Mouse (Mus musculus): ENCODE measurements around the gene Psmf1.

Gene Psmf1

DNA sequence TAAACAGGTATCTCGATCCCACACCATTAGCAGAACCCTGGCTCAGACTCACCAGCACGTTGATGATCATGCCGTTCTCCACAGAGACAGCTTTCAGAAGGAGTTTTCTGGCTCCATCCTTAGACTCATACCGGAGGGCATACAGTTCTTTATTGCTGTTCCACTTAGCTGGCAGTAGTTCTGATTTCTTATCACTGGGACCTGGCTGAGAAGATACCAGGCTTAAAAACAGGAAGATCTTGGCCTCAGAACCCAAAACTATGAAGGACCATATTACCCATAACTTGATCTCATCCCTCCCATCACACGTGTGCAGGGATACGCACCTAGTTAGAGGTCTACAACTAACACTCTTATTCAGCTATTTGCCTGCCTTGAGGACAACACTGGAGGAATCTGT, 8.6 kb downstream of the Psmf1 start:
- in situ Hi-C loops (cut with MboI, MseI): no loop called here

DNA sequence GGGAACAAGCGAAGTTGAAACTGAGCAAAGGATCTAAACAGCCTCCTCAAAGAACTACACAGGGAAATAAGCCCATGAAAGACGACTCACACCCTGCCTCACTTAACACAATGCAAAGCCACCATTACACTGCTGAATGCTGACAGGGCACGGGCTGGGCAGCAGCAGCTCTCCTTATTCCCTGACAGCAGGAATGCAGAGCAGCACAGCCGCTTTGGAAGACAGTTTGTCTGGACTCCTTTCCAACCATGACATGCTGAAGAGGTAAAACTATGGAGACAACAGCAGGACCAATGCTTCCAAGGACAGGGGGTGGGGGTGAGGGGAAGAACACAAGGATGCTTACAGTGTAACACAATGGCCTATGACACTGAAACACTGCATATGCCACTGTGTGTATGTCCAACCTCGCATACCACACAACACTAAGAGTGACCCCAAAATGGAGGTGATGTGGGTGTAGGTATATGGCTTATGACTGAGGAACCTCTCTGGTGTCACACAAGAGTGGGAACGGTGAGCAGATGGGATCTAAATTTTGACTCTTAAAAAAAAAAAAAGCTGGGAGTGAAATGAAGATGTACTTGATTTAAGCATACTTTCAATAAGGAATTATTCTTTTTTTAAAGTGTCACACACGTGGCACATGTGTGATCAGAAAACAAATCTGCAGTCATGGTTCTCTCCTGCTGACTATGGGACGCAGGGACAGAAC, 10.7 kb downstream of the Psmf1 start:
- in situ Hi-C loops (cut with MboI, MseI): no loop called here

GRCm38 (mm10) chr2:151724094-151724493, 19.9 kb downstream of the Psmf1 start:
- in situ Hi-C loops (cut with MboI, MseI): no loop called here

DNA sequence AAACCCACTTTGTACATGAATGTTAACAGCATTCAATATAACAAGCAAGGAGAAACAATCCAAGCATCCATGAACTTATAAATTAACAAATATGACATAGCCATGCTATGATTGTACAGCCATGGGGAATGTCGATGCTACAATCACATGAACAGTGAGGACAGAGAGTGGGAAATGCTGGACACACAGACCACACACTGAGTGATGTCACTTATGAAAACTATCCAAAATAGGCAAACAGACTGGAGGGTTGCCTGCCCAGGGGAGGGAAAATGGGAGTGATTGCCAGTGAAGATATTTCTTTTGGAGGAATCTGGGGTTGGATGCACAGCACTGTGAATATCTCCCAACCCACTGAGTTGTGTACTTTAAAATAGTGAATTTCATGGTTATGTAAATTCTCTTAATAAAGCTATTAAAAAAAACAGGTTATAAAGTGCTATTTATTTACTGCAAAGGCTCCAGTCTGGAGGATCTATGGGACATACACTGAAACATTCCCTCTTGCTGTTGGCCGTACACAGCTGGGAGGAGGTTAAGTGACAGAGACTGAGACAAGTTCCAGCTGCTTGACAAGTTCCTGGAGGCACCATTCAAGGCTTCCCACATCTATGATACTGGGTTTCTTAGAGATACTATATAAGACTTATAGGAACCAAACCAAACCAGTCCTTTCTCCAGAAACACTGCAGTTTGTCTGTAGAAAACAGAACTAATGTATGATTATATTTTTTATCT, 27.5 kb downstream of the Psmf1 start:
- in situ Hi-C loops (cut with MboI, MseI): no loop called here

DNA sequence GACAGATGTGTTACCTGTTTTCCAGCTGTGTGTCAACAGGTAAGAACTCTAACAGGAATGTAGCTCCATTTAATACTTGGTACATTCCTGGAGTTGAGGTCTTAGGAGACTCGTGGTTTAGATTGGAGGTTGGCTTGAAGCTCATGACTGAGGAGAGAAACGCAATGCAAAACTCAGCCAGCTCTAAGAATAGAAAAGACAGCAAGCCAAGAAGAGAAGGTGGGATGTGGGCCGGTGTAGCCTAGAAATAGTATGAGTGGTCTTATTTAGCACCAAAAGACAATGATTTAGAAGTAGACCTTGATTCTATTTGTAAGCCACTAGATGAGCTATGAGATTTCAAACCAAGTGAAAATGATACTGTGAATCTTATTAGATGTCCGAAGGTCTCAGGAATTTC, 28.5 kb downstream of the Psmf1 start:
- in situ Hi-C loops (cut with MboI, MseI): no loop called here

GRCm38 (mm10) chr2:151712647-151713046, 31.3 kb downstream of the Psmf1 start:
- in situ Hi-C loops (cut with MboI, MseI): no loop called here

DNA sequence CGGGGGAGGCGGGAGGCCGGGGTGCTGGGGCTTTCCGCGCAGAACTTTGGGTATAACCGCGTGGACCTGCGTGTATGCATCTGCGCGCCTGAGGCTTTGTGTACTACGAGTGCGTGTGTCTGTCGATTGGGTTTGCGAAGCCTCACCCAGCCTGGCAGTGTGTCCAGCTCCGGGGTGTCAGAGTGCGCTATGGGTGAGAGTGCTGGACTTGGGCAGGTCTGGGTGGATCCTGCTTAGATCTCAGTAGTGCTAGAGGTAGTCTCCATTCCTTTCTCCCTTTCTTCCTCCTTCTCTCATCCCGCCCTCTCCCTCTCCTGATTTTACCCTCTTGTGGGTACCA, 41.2 kb downstream of the Psmf1 start:
- in situ Hi-C loops (cut with MboI, MseI): no loop called here

GRCm38 (mm10) chr2:151702146-151702850, 41.7 kb downstream of the Psmf1 start:
- in situ Hi-C loops (cut with MboI, MseI): no loop called here

GRCm38 (mm10) chr2:151701231-151702145, 42.5 kb downstream of the Psmf1 start, which contains the start of gene Tmem74b:
TSS of gene Tmem74b (plus strand) at chr2:151702008.
- in situ Hi-C loops (cut with MboI, MseI): no loop called here

DNA sequence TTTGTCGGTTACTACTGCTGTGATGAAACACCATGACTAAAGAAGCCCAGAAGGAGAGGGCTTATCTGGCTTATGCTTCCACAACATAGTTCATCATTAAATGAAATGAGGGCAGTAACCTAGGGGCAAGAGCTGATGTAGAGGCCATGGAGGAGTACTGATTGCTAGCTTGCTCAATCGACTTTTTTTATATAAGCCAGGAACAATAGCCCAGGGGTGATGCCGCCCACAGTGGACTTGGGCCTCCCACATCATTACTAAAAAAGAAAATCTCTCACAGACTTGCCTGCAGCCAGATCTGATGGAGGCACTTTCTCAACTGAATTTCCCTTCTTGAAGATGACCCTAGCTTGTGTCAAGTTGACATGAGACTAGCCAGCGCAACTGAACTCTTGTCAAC, 61.0 kb downstream of the Psmf1 start:
- in situ Hi-C loops (cut with MboI, MseI): loop anchor here (10.0 to 25.0 kb wide), 2 partner anchors 198 to 1329 kb away; partner anchors contain the start of gene Pdrg1

DNA sequence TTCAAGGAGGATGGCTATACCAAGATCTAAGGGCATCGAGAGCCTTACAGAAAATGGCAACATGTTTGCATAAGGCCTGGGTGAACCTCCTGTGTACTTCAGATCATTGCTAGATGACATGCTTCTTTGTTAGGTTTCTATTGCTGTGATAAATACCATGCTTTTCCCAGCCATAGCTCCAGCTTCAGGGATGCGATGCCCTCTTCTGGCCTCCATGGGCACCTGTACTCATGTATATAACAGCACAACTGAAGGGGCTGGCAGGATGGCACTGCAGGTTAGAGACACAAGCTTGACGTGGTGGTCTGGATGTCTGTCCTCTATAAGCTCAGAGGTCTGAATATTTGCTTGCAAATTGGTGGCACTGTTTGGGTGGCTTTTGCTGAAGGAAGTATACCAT, 61.6 kb downstream of the Psmf1 start:
- in situ Hi-C loops (cut with MboI, MseI): loop anchor here (10.0 to 25.0 kb wide), 2 partner anchors 198 to 1330 kb away; partner anchors contain the start of gene Pdrg1

DNA sequence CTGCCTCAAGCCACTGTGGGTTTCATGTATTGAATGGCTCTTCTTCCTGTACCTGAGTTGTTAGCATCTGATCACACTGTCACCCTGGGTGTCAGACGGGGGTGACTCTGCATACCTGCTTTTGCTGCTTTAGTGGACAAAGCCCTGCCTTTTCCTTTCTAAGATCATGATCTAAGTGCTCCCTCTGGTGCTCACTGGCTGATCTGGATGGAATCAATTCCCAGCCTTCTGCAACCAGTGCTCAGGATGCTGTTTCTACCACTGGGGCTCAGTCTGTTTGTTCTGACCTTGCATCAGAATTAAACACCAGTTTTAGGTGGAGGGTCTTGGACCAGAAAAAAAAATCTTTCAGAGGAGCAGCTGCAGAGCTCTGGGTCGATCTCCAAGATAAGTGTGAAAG, 67.8 kb downstream of the Psmf1 start:
- in situ Hi-C loops (cut with MboI, MseI): loop anchor here (25.0 kb wide), 1 partner anchor 1336 kb away; the partner anchor contains the start of gene Pdrg1

GRCm38 (mm10) chr2:151670968-151671329, 73.0 kb downstream of the Psmf1 start:
- in situ Hi-C loops (cut with MboI, MseI): no loop called here

DNA sequence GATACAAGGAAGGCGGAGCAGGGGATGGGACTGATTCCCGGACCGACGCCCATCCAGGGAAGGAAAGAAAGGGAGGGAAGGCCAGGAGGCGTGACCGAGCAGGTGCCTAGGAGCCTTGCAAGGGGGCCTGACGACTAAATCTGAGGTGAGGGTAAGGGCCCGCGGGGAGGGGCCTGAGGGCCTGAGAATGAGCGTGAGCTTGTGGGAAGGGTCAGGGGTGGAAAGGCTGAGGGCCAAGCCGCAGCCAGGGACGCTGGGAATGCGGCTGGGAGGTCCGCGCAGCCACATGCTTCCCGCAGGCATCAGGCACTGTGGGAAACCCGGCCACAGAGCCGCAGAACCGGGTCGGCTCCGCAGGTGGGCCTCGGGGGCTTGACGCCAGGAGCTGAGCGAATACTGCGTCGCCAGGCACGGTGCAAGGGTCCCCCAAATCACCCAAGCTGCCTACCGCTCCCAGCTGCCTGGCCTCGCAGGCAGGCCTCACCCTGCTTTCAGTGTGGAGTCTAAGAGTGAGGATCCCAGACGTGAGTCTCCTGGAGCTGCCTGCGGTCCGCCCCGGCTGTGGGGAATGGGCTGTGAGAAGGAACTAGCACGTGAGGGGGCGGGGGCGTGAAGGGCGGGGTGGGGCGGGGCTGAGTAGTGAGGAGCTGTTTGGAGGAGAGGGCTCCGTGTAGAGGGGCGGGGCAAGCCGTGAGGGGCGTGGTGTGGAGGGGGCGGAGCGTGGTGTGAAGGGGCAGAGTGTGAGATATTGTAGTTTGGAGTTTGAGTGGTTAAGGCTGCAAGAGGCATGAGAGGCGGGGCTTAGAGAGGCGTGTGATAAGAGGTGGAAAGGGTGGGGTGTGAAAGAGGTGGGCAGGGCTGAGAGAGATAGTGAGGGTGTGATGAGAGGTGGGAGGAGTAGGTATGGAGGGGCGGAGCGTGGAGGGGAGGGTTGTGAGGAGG, 73.7 kb downstream of the Psmf1 start:
- in situ Hi-C loops (cut with MboI, MseI): no loop called here

DNA sequence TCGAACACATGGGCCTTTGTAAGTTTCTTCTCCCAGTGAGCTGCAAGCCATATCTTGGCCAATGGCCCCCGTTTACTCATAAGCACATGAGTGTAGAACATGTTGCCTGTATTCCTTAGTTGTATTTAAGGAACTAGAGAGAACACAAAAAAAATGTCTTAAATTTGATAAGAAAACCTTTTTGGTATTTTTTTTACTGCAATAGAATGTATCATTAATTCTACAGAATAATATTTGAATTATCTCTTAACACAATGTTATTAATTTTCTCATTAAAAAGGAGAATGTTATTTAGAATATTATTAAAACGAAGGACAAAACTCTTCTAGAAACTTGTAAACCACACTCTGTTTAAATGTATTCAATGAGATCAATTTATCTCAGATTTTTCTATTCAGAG, 75.6 kb downstream of the Psmf1 start, which contains the start of gene Rad21l:
TSS of gene Rad21l (minus strand) at position 101 of the 400 bp plus-strand sequence.
- in situ Hi-C loops (cut with MboI, MseI): no loop called here
